Mouse (Mus musculus) cerebellum, postnatal 10 days (tissue): ENCODE data around the gene Ccr9.

Source experiments
- DNase-seq, 2 experiments: peaks; one replicate each; pipeline ENCODE4 v3.0.0; 2021; ENCODE audit warnings: mixed read lengths in 2 of 2

The Ccr9 gene

GRCm38 (mm10) chr9:123678327-123679105, at the start of gene Ccr9, which contains the start of gene Slc6a20a:
Gene Ccr9 (plus strand): TSS chr9:123678439.
Gene Slc6a20a (minus strand): TSS chr9:123678885.
- peak; percentile 14 to 24 for DNase-seq

- no peak for DNase-seq
Observed at GRCm38 (mm10) chr9:123631666-123632065, 46.6 kb upstream of the Ccr9 start.

GRCm38 (mm10) chr9:123632281-123632680, 46.0 kb upstream of the Ccr9 start, which contains the start of gene Slc6a20b:
Gene Slc6a20b (minus strand): TSS chr9:123632565.
- DNase-seq, result no peak

- no peak for DNase-seq
Observed at GRCm38 (mm10) chr9:123632993-123633392, 45.2 kb upstream of the Ccr9 start.

- DNase-seq, result no peak
Observed at GRCm38 (mm10) chr9:123636771-123637170, 41.5 kb upstream of the Ccr9 start.

- DNase-seq, result no peak
Observed at GRCm38 (mm10) chr9:123638231-123638630, 40.0 kb upstream of the Ccr9 start.

GRCm38 (mm10) chr9:123638668-123639089, 39.6 kb upstream of the Ccr9 start:
- peak; percentile 56 to 71 for DNase-seq

- DNase-seq, result no peak
Observed at GRCm38 (mm10) chr9:123640106-123640505, 38.1 kb upstream of the Ccr9 start.

GRCm38 (mm10) chr9:123649785-123650511, 28.3 kb upstream of the Ccr9 start:
- DNase-seq, result no peak

- no peak for DNase-seq
Observed at GRCm38 (mm10) chr9:123651369-123651768, 26.9 kb upstream of the Ccr9 start.

GRCm38 (mm10) chr9:123657457-123657856, 20.8 kb upstream of the Ccr9 start:
- DNase-seq, result no peak

- DNase-seq, result no peak
Observed at GRCm38 (mm10) chr9:123658981-123659380, 19.3 kb upstream of the Ccr9 start.

GRCm38 (mm10) chr9:123659986-123660676, 18.1 kb upstream of the Ccr9 start:
- DNase-seq, result peak; percentile 74 to 77

GRCm38 (mm10) chr9:123665645-123666044, 12.6 kb upstream of the Ccr9 start:
- peak; percentile 30 to 34 for DNase-seq

- no peak for DNase-seq
Observed at GRCm38 (mm10) chr9:123679198-123679597, 959 bp downstream of the Ccr9 start.

- no peak for DNase-seq
Observed at GRCm38 (mm10) chr9:123683704-123684103, 5.5 kb downstream of the Ccr9 start.

GRCm38 (mm10) chr9:123686206-123686605, 8.0 kb downstream of the Ccr9 start:
- no peak for DNase-seq

- DNase-seq, result no peak
Observed at GRCm38 (mm10) chr9:123688227-123688626, 10.0 kb downstream of the Ccr9 start.

- no peak for DNase-seq
Observed at GRCm38 (mm10) chr9:123695634-123696302, 17.5 kb downstream of the Ccr9 start.

GRCm38 (mm10) chr9:123701822-123702221, 23.6 kb downstream of the Ccr9 start:
- no peak for DNase-seq

- no peak for DNase-seq
Observed at GRCm38 (mm10) chr9:123709226-123709625, 31.0 kb downstream of the Ccr9 start.

- no peak for DNase-seq
Observed at GRCm38 (mm10) chr9:123713111-123713510, 34.9 kb downstream of the Ccr9 start.

- DNase-seq, result no peak
Observed at GRCm38 (mm10) chr9:123716301-123716700, 38.1 kb downstream of the Ccr9 start.
